Mouse (Mus musculus) forebrain, embryonic 15.5 days (tissue): Measurements from ENCODE around the gene Hba-x. TPM values are rescaled to one million over a fixed set of nuclear protein-coding genes. Genes with fewer than 3 reads are reported as not detected.

Experiments used
- ATAC-seq: fragments of 200-750 bp; cut with Nextera tagmentation; replicated peaks from 2 replicates; pipeline ENCODE4 v1.8.0; 2017; ENCODE audit warnings: mild to moderate bottlenecking, moderate TSS enrichment, moderate library complexity
- H3K27ac ChIP-seq: fragments of 300-500 bp; sonication (generic); replicated peaks from 2 replicates; pipeline ENCODE4 v1.5.1; 2015; ENCODE audit warnings: mild to moderate bottlenecking, inconsistent platforms
- H3K27me3 ChIP-seq: fragments of 300-500 bp; sonication (generic); 2 replicates; pipeline ENCODE4 v1.6.1; 2015; ENCODE audit warnings: inconsistent platforms
- H3K36me3 ChIP-seq: fragments of 300-500 bp; sonication (generic); 2 replicates; pipeline ENCODE4 v1.6.1; 2015; ENCODE audit warnings: mild to moderate bottlenecking, inconsistent platforms
- H3K4me1 ChIP-seq: fragments of 300-500 bp; sonication (generic); 2 replicates; pipeline ENCODE4 v1.6.1; 2015; ENCODE audit warnings: inconsistent platforms
- H3K4me2 ChIP-seq: fragments of 300-500 bp; sonication (generic); replicated peaks from 2 replicates; pipeline ENCODE4 v1.6.1; 2015; ENCODE audit warnings: mild to moderate bottlenecking, inconsistent platforms
- H3K4me3 ChIP-seq: fragments of 300-500 bp; sonication (generic); 2 replicates; pipeline ENCODE4 v1.5.1; 2015; ENCODE audit warnings: mild to moderate bottlenecking, inconsistent platforms
- H3K9ac ChIP-seq: fragments of 300-500 bp; sonication (generic); replicated peaks from 2 replicates; pipeline ENCODE4 v1.6.1; 2015; ENCODE audit warnings: mild to moderate bottlenecking, inconsistent platforms
- H3K9me3 ChIP-seq: fragments of 300-500 bp; sonication (generic); 2 replicates; pipeline ENCODE4 v1.6.1; 2016; ENCODE audit warnings: inconsistent platforms
- WGBS: fragments of 180-500 bp; shearing (Covaris S2); methylation state at CpG from one replicate; pipeline ENCODE4 v1.1.7; 2015; ENCODE audit warnings: mixed read lengths; 5-methylcytosine and 5-hydroxymethylcytosine counted together
- polyA plus RNA-seq: library from polyadenylated mRNA; unstranded; fragments of >200 nt; fragmentation: Nextera tagmentation; extraction: Ambion mirVana; gene quantifications from 2 replicates; pipeline ENCODE4 v1.2.1, GENCODE M21; 2015

The Hba-x gene
- polyA plus RNA-seq, 1 experiment from 2014 or later: 24.0 TPM

- no peak for ATAC-seq
- peaks cover 53% of the 10 kb centered on the region for H3K4me1 ChIP-seq
- H3K4me2 ChIP-seq: no peak overlapping the region
- H3K4me3 ChIP-seq: no peak overlapping the region
- no peak overlapping the region for H3K27ac ChIP-seq
- no peaks in the 10 kb centered on the region for H3K9me3 ChIP-seq
- H3K36me3 ChIP-seq: peaks cover 26% of the 10 kb centered on the region
- 90% methylated on average over 3 of the region's 3 CpGs for WGBS
- no peaks in the 10 kb centered on the region for H3K27me3 ChIP-seq
- no peak overlapping the region for H3K9ac ChIP-seq
Observed at GRCm38 (mm10) chr11:32237411-32237795, 38.8 kb upstream of the Hba-x start.

- Histone ChIP-seq H3K27me3 (no peaks in the 10 kb centered on the region), H3K4me2 (no peak overlapping the region), H3K36me3 (peaks cover 24% of the 10 kb centered on the region), H3K9ac (no peak overlapping the region), H3K4me3 (no peak overlapping the region), H3K9me3 (no peaks in the 10 kb centered on the region), H3K4me1 (peaks cover 53% of the 10 kb centered on the region), H3K27ac (0 out of 2 replicates have a peak overlapping the region, but pooled peaks have one; percentile 23)
- ATAC-seq: peak; percentile 35; the same call in 1 of the 2 replicates
- WGBS: 69% methylated on average over 5 of the region's 5 CpGs
Observed at GRCm38 (mm10) chr11:32238093-32238860, 37.9 kb upstream of the Hba-x start.

DNA sequence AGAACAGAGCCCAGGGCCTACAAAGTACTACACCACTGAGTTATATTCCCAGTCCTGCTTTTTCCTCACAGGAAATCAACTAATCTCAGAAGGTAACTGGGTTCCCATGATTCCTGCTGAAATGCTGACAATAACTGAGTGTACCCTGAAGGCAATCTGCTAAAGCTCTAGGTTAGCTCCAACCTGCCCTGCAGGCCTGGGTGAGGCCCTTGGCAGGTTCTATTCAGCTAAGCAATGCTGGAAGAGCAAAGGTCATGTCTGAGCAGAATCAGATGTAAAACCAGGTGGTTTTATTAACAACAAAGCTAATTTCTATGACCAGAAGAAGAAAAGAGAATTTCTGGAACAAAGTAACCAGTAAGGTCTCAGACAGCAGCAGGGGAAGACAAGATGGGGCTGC is 34.8 kb upstream of the Hba-x start:
- Histone ChIP-seq H3K27me3 (no peaks in the 10 kb centered on the region), H3K9ac (no peak overlapping the region), H3K36me3 (peaks cover 30% of the 10 kb centered on the region)

DNA sequence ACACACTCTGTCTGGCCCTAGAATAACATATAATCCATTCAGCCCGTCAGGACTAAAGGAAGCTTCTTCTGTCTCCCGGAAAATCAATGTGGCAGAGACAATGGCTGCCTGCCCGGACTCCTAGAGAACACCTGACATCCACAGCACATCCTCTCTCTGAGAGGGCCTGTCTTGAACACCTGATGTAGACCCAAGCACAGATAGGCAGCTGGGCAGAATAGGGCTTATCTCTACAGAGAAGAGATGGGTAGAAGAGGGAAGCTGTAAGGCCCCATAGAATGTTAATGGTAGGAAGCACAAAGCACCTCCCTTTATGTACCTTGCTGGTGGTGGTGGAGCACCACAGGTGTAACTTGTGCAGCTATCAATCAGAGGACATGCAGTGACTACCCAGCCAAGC is 34.0 kb upstream of the Hba-x start:
- H3K9me3 ChIP-seq: no peaks in the 10 kb centered on the region
- ATAC-seq: no peak
- no peak overlapping the region for H3K9ac ChIP-seq
- WGBS: 91% methylated on average over 3 of the region's 3 CpGs
- peaks cover 14% of the 10 kb centered on the region for H3K4me1 ChIP-seq
- peaks cover 36% of the 10 kb centered on the region for H3K36me3 ChIP-seq
- H3K4me3 ChIP-seq: no peak overlapping the region
- no peaks in the 10 kb centered on the region for H3K27me3 ChIP-seq
- H3K27ac ChIP-seq: no peak overlapping the region
- H3K4me2 ChIP-seq: no peak overlapping the region

More for the DNA sequence above, 34.8 kb upstream of the Hba-x start:
- Histone ChIP-seq H3K4me3 (no peak overlapping the region), H3K9me3 (no peaks in the 10 kb centered on the region), H3K4me1 (peaks cover 22% of the 10 kb centered on the region), H3K4me2 (no peak overlapping the region), H3K27ac (no peak overlapping the region)
- ATAC-seq: no peak

- Histone ChIP-seq H3K9me3 (no peaks in the 10 kb centered on the region), H3K4me3 (no peak overlapping the region), H3K27ac (no peak overlapping the region), H3K36me3 (peaks cover 42% of the 10 kb centered on the region), H3K4me2 (no peak overlapping the region), H3K27me3 (no peaks in the 10 kb centered on the region), H3K9ac (no peak overlapping the region), H3K4me1 (peaks cover 2% of the 10 kb centered on the region)
- 83% methylated on average over 7 of the region's 7 CpGs for WGBS
- no peak for ATAC-seq
Observed at GRCm38 (mm10) chr11:32243205-32243955, 32.8 kb upstream of the Hba-x start.

GRCm38 (mm10) chr11:32244064-32244463 is 32.1 kb upstream of the Hba-x start:
- H3K36me3 ChIP-seq: peaks cover 45% of the 10 kb centered on the region
- H3K27me3 ChIP-seq: no peaks in the 10 kb centered on the region
- H3K9ac ChIP-seq: no peak overlapping the region
- 91% methylated on average over 3 of the region's 3 CpGs for WGBS
- no peaks in the 10 kb centered on the region for H3K4me1 ChIP-seq
- ATAC-seq: no peak
- H3K4me3 ChIP-seq: no peak overlapping the region
- no peak overlapping the region for H3K4me2 ChIP-seq
- no peaks in the 10 kb centered on the region for H3K9me3 ChIP-seq
- no peak overlapping the region for H3K27ac ChIP-seq

GRCm38 (mm10) chr11:32244617-32245016 is 31.6 kb upstream of the Hba-x start:
- Histone ChIP-seq H3K4me2 (no peak overlapping the region), H3K4me3 (no peak overlapping the region), H3K9ac (no peak overlapping the region), H3K4me1 (no peaks in the 10 kb centered on the region), H3K9me3 (no peaks in the 10 kb centered on the region), H3K36me3 (peaks cover 47% of the 10 kb centered on the region), H3K27ac (no peak overlapping the region), H3K27me3 (no peaks in the 10 kb centered on the region)
- 88% methylated on average over 1 of the region's 1 CpGs for WGBS
- ATAC-seq: no peak

GRCm38 (mm10) chr11:32245614-32246013 is 30.6 kb upstream of the Hba-x start:
- H3K9me3 ChIP-seq: no peaks in the 10 kb centered on the region
- no peak overlapping the region for H3K4me3 ChIP-seq
- H3K9ac ChIP-seq: no peak overlapping the region
- no peaks in the 10 kb centered on the region for H3K4me1 ChIP-seq
- WGBS: 95% methylated on average over 6 of the region's 6 CpGs
- ATAC-seq: no peak
- H3K36me3 ChIP-seq: peaks cover 44% of the 10 kb centered on the region
- H3K4me2 ChIP-seq: no peak overlapping the region
- no peaks in the 10 kb centered on the region for H3K27me3 ChIP-seq
- H3K27ac ChIP-seq: no peak overlapping the region

DNA sequence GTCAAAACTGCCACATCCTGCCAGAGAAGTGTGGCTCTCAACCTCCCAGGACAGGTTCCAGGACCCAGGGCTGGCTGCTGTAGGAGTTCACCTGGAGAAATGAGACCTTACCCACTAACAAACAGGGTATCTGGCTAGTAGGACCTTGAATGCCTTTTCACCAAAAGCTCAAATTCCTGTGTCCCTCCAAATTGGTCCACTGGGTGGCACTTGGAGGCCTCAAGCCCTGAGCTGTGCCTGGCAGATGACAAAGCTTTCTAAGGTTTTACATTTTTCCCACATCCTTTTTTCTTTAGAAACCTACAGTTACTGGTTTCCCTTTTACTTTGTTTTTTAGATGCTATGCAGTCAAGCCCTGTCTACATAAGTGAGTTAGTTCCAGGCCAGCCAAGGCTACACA is 29.1 kb upstream of the Hba-x start:
- no peaks in the 10 kb centered on the region for H3K9me3 ChIP-seq
- H3K36me3 ChIP-seq: peaks cover 39% of the 10 kb centered on the region
- no peak overlapping the region for H3K4me2 ChIP-seq
- H3K27ac ChIP-seq: no peak overlapping the region
- no peaks in the 10 kb centered on the region for H3K27me3 ChIP-seq
- H3K9ac ChIP-seq: no peak overlapping the region
- no peaks in the 10 kb centered on the region for H3K4me1 ChIP-seq
- H3K4me3 ChIP-seq: no peak overlapping the region
- no peak for ATAC-seq

DNA sequence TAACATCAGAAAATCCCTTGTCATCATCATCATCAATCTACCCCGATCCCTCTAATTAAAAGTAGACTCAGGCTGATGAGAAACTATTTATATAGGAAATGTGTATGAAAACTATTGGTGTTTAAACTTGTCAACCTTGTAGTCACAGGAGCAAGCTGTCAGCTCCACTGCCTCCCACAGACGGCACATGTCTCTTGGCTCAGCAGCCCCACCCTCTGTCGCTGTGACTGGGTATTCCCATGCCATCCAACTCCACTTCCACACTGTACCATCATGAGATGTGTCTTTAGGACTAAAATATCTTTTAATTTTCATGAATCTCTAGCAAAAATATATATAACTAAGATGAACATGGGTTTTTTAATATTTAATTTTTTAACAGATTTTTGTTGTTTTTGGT is 27.9 kb upstream of the Hba-x start:
- Histone ChIP-seq H3K36me3 (peaks cover 46% of the 10 kb centered on the region), H3K27ac (no peak overlapping the region), H3K27me3 (no peaks in the 10 kb centered on the region), H3K4me1 (no peaks in the 10 kb centered on the region), H3K9ac (no peak overlapping the region), H3K4me2 (no peak overlapping the region), H3K9me3 (no peaks in the 10 kb centered on the region), H3K4me3 (no peak overlapping the region)
- no peak for ATAC-seq
- WGBS: 80% methylated on average over 3 of the region's 3 CpGs

DNA sequence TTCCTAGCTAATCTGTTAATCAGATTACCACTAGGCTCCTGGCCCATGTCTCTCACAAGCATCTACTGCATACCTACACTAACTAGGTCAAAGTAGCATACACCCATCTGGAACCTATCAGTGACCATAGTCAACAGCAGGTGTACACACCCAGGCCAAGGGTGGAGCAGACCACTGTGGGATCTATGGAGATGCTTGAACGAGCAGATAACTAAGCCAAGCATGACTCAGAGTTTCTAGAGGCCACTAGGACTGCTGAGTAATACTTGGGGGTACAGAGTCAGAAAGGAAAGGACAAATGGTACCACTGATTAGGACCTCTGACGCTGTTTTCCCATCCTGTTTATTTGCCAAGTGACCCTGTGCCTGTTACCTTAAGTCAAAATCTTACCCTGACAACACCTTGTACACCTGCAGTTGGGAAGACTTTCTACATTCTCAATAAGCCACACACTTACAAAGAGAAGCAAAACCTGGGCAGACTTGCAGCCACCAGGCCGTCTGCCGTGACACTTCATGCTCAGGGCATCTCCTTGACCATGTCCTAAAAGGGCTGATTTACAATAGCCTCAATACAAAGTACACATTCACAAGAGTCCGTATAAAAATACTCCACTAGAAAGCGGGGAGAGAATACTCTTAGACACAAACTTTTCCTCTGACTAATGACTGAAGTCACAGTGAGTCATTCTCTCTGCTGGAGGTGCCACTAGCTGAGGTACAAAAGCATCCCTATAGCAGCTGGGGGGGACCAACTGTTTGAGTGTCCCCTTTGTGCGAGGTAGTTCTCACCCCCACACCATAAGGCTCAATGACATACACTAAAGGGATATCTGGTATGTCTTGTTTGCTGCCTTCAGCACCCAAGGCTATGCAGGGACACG is 25.1 kb upstream of the Hba-x start:
- Histone ChIP-seq H3K4me1 (no peaks in the 10 kb centered on the region), H3K4me2 (no peak overlapping the region), H3K9me3 (no peaks in the 10 kb centered on the region), H3K4me3 (no peak overlapping the region), H3K27ac (no peak overlapping the region), H3K36me3 (peaks cover 40% of the 10 kb centered on the region), H3K27me3 (no peaks in the 10 kb centered on the region), H3K9ac (no peak overlapping the region)
- ATAC-seq: no peak
- WGBS: 86% methylated on average over 8 of the region's 8 CpGs

GRCm38 (mm10) chr11:32253121-32253520 is 23.1 kb upstream of the Hba-x start:
- H3K9ac ChIP-seq: no peak overlapping the region
- H3K4me1 ChIP-seq: no peaks in the 10 kb centered on the region
- no peak overlapping the region for H3K4me2 ChIP-seq
- ATAC-seq: no peak
- no peaks in the 10 kb centered on the region for H3K27me3 ChIP-seq
- 97% methylated on average over 1 of the region's 1 CpGs for WGBS
- H3K27ac ChIP-seq: no peak overlapping the region
- H3K36me3 ChIP-seq: peaks cover 25% of the 10 kb centered on the region
- H3K9me3 ChIP-seq: no peaks in the 10 kb centered on the region
- H3K4me3 ChIP-seq: no peak overlapping the region
